Mouse (Mus musculus) midbrain, embryonic 16.5 days (tissue): Measurements from ENCODE around the gene Cntn5. TPM values are rescaled to one million over a fixed set of nuclear protein-coding genes. Genes with fewer than 3 reads are reported as not detected.

Experiments used
- ATAC-seq: fragments of 200-750 bp; cut with Nextera tagmentation; 2 replicates; pipeline ENCODE4 v1.8.0; 2017; ENCODE audit warnings: moderate TSS enrichment
- H3K27ac ChIP-seq: fragments of 300-500 bp; sonication (generic); 2 replicates; pipeline ENCODE4 v1.5.1; 2014; ENCODE audit warnings: mild to moderate bottlenecking, low read length, mixed read lengths
- H3K27me3 ChIP-seq: fragments of 300-500 bp; sonication (generic); 2 replicates; pipeline ENCODE4 v1.6.1; 2014; ENCODE audit warnings: low read depth, low read length, mixed read lengths; ENCODE audit not compliant: control insufficient read depth, insufficient read depth
- H3K36me3 ChIP-seq: fragments of 300-500 bp; sonication (generic); 2 replicates; pipeline ENCODE4 v1.6.1; 2014; ENCODE audit warnings: mild to moderate bottlenecking, low read length, moderate library complexity, mixed read lengths; ENCODE audit not compliant: control insufficient read depth, insufficient read depth
- H3K4me1 ChIP-seq: fragments of 300-500 bp; sonication (generic); 2 replicates; pipeline ENCODE4 v1.6.1; 2014; ENCODE audit warnings: mild to moderate bottlenecking, low read length, mixed read lengths; ENCODE audit not compliant: control insufficient read depth, insufficient read depth
- H3K4me2 ChIP-seq: fragments of 300-500 bp; sonication (generic); 2 replicates; pipeline ENCODE4 v1.6.1; 2014; ENCODE audit warnings: mild to moderate bottlenecking, low read length, mixed read lengths
- H3K4me3 ChIP-seq: fragments of 300-500 bp; sonication (generic); 2 replicates; pipeline ENCODE4 v1.5.1; 2014; ENCODE audit warnings: low read depth, mild to moderate bottlenecking, low read length, moderate library complexity, mixed read lengths
- H3K9ac ChIP-seq: fragments of 300-500 bp; sonication (generic); 2 replicates; pipeline ENCODE4 v1.6.1; 2014; ENCODE audit warnings: low read depth, low read length, mixed read lengths
- H3K9me3 ChIP-seq: fragments of 300-500 bp; sonication (generic); replicated peaks from 2 replicates; pipeline ENCODE4 v1.6.1; 2014; ENCODE audit warnings: mild to moderate bottlenecking, low read length, mixed read lengths; ENCODE audit not compliant: control insufficient read depth, poor library complexity, severe bottlenecking
- WGBS: fragments of 180-500 bp; shearing (Covaris S2); extraction: QIAGEN DNeasy Blood & Tissue Kit; methylation state at CpG from one replicate; pipeline ENCODE4 v1.1.7; 2014; 5-methylcytosine and 5-hydroxymethylcytosine counted together
- polyA plus RNA-seq: library from polyadenylated mRNA; unstranded; fragments of >200 nt; fragmentation: Nextera tagmentation; extraction: Ambion mirVana; gene quantifications from 2 replicates; pipeline ENCODE4 v1.2.1, GENCODE M21; 2015

Gene Cntn5
- polyA plus RNA-seq, 1 experiment from 2014 or later, result 25.4 TPM

DNA sequence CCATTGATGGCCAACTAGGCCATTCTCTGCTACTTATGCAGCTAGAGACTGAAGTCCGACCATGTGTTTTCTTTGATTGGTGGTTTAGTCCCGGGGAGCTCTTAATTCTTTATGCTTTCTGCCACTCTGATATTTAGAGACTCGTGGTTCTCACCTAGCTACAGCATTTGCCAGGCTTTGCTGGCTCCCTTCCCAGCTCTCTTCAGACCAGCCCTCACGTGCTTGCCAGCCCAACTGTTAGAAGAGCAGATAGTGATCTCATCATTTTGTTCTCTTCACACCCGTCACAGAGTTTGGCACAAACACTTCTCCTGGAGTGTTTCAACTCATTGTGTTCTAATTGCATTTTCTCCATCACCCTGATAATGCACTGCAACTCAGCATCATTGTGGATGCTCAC is 1005.5 kb downstream of the Cntn5 start:
- Histone ChIP-seq H3K4me3 (no peak overlapping the region), H3K4me2 (no peak overlapping the region), H3K36me3 (no peaks in the 10 kb centered on the region), H3K9me3 (no peaks in the 10 kb centered on the region), H3K27me3 (no peaks in the 10 kb centered on the region), H3K4me1 (peaks cover 3% of the 10 kb centered on the region; the same call in 1 of the 2 replicates), H3K9ac (no peak overlapping the region), H3K27ac (no peak overlapping the region)
- WGBS, result 57% methylated on average over 5 of the region's 5 CpGs
- 0 out of 2 replicates have a peak, but pooled peaks have one; percentile 66 for ATAC-seq

DNA sequence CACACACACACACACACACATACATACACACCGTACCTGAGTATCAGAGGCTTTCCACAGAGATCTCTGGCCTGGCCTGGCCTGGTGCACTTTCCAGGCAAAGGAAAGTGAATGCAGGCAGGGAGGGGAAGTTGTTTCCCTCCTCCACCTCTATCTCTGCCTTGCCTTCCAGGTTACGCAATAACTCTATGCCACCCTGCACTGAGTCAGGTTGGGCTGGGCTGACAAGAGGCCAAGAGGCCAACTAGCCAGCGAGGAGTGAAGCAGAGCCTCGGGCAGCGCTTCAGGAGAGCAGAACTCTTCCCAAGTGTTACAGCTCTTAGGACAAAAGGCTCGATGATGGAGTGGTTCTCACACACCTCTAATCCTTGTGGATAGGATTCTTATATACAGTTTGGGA is 1018.4 kb downstream of the Cntn5 start:
- Histone ChIP-seq H3K9ac (no peak overlapping the region), H3K27me3 (no peaks in the 10 kb centered on the region), H3K9me3 (no peaks in the 10 kb centered on the region), H3K4me2 (no peak overlapping the region), H3K4me1 (no peaks in the 10 kb centered on the region), H3K27ac (no peak overlapping the region), H3K36me3 (no peaks in the 10 kb centered on the region), H3K4me3 (no peak overlapping the region)
- 91% methylated on average over 6 of the region's 6 CpGs for WGBS
- ATAC-seq, result no peak

DNA sequence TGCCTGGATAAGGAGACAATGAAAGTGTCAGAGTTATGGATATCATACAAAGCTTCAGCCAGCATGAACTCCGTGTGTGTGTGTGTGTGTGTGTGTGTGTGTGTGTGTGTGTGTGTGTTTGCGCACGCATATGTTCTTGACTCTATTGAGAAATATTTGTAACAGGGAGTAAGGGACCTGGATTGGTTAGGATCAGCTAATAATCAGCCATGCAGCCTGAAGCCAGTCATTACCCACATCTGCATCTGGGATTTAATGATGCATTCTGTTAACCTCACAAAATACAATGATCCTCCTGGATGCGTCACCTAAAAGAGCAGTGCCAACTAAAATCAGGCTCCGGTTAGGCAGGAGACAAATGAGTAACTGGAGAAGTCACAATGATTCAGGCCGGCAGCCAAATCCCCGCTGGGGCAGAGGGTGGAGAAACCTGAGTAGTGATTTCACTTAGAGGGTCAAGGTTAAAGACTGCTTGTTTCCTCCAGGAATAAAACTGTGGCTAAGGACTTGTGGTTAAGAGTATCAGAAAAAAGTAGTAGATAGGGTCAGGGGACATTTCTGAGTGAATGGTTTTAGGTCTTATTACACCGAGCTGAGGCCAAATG is 1021.7 kb downstream of the Cntn5 start:
- no peak overlapping the region for H3K4me3 ChIP-seq
- H3K36me3 ChIP-seq, result no peaks in the 10 kb centered on the region
- no peaks in the 10 kb centered on the region for H3K4me1 ChIP-seq
- H3K4me2 ChIP-seq, result no peak overlapping the region
- no peaks in the 10 kb centered on the region for H3K9me3 ChIP-seq
- H3K27me3 ChIP-seq, result no peaks in the 10 kb centered on the region
- WGBS, result 67% methylated on average over 8 of the region's 8 CpGs
- ATAC-seq, result no peak
- no peak overlapping the region for H3K27ac ChIP-seq
- no peak overlapping the region for H3K9ac ChIP-seq

DNA sequence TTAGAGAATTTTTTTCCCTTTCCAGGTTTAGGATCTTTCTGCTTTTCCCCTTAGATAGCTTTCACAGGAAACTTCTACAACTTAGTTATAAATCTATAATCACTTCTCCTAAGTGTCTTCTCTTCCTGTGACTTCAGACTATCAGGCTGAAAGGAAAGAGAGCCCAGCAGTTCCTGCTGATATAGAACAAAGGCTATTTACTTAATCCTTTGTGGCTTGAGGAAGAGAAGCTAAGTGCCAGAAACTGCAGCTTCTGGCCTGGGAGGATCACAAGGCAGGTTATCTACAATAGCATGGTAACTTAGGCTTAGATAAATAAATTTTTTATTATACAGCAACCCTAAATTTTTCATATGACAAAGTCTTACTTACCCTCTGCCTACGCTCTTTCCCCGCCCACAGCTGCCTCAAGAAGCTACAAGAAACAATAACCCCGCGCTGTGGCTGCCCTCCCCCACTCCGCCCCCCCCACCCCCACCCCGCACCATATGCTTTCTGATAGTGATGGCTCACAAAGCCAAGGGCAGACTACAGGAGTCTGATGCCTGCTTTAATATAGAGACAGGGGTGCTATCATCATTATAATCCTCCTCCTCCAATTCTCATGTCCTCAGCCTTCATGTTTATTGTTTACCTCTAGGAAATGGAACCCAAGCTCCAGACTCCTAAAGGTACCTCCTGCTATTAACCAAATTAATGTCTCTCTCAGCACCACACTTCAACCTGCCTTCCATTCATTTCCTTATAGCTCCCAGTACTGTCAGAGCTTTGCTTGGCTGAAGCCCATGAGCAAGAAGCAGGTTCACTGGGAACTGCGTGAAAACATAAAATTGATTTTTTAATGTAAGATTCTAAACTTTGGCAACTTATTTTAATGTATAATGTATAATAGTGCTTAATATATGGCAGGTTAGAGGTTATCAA is 1032.2 kb downstream of the Cntn5 start:
- no peak overlapping the region for H3K4me2 ChIP-seq
- no peaks in the 10 kb centered on the region for H3K27me3 ChIP-seq
- no peaks in the 10 kb centered on the region for H3K36me3 ChIP-seq
- no peak for ATAC-seq
- no peaks in the 10 kb centered on the region for H3K9me3 ChIP-seq
- H3K9ac ChIP-seq, result no peak overlapping the region
- no peaks in the 10 kb centered on the region for H3K4me1 ChIP-seq
- no peak overlapping the region for H3K27ac ChIP-seq
- WGBS, result 32% methylated on average over 7 of the region's 7 CpGs
- H3K4me3 ChIP-seq, result no peak overlapping the region

DNA sequence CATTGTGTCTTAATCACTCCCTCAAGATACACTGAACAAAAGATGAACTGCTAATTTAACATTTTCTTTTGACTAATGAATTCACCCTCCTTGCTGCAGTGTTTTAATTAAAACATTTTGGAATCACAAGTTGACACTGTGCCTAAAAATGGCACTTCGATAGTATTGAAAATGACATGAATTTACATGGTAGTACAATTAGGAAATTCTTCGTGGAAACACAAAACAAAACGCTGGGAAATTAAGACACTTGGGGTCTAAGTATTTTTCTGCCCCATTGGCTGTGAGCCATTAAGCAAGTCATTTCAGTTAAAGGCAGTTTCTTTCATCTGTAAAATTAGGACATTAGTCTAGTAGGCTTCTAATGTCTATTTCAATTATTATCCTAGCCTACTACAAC is 1043.9 kb downstream of the Cntn5 start:
- Histone ChIP-seq H3K27ac (no peak overlapping the region), H3K4me1 (no peaks in the 10 kb centered on the region), H3K9ac (no peak overlapping the region), H3K4me3 (no peak overlapping the region), H3K9me3 (no peaks in the 10 kb centered on the region), H3K4me2 (no peak overlapping the region), H3K36me3 (no peaks in the 10 kb centered on the region), H3K27me3 (no peaks in the 10 kb centered on the region)
- ATAC-seq, result no peak
- WGBS, result 74% methylated on average over 3 of the region's 3 CpGs

DNA sequence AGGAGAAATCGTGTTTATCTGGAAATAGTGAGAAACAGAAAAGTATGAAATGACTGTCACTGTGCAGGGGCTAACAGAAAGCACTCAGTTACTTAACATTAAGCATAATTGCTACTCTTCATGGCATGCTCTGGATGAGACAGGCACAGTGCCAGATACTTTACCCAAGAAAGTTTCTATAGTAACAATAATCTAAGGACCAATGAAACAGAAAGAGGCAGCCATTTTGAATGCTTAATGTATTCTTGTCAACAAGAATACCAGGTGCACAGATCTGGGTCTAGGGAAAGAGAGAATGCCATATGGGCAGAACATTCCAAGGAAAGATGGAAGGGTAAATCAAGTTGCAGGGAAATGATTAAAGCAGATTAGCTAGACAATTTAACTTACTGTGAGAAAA is 1045.3 kb downstream of the Cntn5 start:
- WGBS, result 51% methylated on average over 1 of the region's 1 CpGs
- no peak for ATAC-seq
- no peak overlapping the region for H3K4me2 ChIP-seq

DNA sequence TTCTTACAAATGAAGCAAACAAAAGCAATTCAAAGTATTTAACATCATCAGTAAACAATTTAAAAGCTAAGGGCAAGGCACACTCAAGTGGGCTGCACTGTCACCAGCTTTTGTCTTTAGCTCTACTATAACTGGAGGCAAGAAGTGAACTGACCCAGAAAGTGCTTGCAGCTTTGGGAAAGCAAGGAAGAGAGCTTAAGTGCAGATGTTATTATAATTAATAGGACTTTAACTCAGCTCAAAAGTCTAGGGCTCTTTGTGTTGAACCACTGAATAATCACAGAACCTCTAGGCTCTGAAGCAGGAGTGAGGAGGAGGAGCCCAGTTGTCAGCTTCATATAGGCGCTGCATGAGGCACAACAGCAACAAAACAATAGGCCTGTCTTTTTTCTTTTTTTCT is 1049.8 kb downstream of the Cntn5 start:
- Histone ChIP-seq H3K4me3 (no peak overlapping the region), H3K9ac (no peak overlapping the region), H3K27ac (no peak overlapping the region), H3K4me1 (no peaks in the 10 kb centered on the region), H3K27me3 (no peaks in the 10 kb centered on the region), H3K36me3 (no peaks in the 10 kb centered on the region), H3K9me3 (no peaks in the 10 kb centered on the region), H3K4me2 (no peak overlapping the region)
- 55% methylated on average over 1 of the region's 1 CpGs for WGBS
- ATAC-seq, result no peak

More for the DNA sequence above, 1045.3 kb downstream of the Cntn5 start:
- H3K36me3 ChIP-seq, result no peaks in the 10 kb centered on the region
- no peak overlapping the region for H3K9ac ChIP-seq
- H3K4me1 ChIP-seq, result no peaks in the 10 kb centered on the region
- no peak overlapping the region for H3K27ac ChIP-seq
- H3K9me3 ChIP-seq, result no peaks in the 10 kb centered on the region
- H3K4me3 ChIP-seq, result no peak overlapping the region
- no peaks in the 10 kb centered on the region for H3K27me3 ChIP-seq

DNA sequence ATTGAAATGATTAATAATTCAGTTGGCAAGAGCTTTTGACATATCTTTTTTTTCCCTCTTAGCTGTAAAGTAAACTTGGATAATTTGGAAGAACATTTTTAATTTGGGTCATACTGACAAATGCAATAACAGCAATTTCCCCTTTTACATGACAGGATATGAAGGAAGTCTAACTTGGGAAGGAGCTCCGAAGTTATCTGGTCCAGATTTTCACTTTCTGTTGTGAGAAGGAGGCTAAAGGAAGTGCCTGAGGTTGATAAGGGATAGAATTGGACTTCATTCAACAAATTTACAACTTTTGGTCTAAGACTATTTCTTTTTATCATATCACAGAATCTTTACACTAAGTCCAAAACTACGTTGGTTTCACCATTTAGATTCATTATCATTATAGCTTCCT is 1074.3 kb downstream of the Cntn5 start:
- no peak overlapping the region for H3K9ac ChIP-seq
- H3K27ac ChIP-seq, result no peak overlapping the region
- ATAC-seq, result no peak
- H3K4me3 ChIP-seq, result no peak overlapping the region
- H3K4me2 ChIP-seq, result no peak overlapping the region
- no peaks in the 10 kb centered on the region for H3K9me3 ChIP-seq
- H3K36me3 ChIP-seq, result no peaks in the 10 kb centered on the region
- H3K4me1 ChIP-seq, result no peaks in the 10 kb centered on the region
- no peaks in the 10 kb centered on the region for H3K27me3 ChIP-seq
- WGBS, result 80% methylated on average over 2 of the region's 2 CpGs

DNA sequence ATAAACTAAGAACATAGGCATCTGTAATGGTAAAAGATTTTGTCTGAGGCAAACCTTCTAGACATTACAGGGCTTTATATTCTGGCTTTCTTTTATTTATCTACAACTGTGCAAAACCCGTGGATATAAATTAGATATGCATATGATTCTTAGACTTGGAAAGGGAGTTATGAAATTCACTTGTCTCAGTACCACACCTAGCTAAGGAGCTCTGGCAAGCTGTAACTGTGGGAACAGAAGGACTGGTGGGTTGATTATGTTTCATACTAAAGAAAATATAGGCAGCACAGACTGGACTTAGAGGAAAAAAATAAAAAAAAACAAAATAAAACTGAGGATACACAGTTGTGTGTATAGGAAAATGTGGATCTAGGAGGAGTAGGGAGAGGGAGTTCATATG is 1084.6 kb downstream of the Cntn5 start:
- WGBS, result 83% methylated on average over 1 of the region's 1 CpGs
- no peak for ATAC-seq
- no peak overlapping the region for H3K4me2 ChIP-seq
- H3K36me3 ChIP-seq, result no peaks in the 10 kb centered on the region
- H3K9me3 ChIP-seq, result no peaks in the 10 kb centered on the region
- no peak overlapping the region for H3K27ac ChIP-seq
- H3K4me3 ChIP-seq, result no peak overlapping the region
- no peaks in the 10 kb centered on the region for H3K4me1 ChIP-seq
- no peaks in the 10 kb centered on the region for H3K27me3 ChIP-seq
- no peak overlapping the region for H3K9ac ChIP-seq
